Mouse (Mus musculus) naive thymus-derived CD4-positive, alpha-beta T cell, adult 5 months (primary cell): ENCODE measurements around the gene Psmb8. TPM values are rescaled to one million over a fixed set of nuclear protein-coding genes. Genes with fewer than 3 reads are reported as not detected.

Experiments
- polyA plus RNA-seq: library from polyadenylated mRNA; unstranded; fragments of 100-300 nt; shearing (Covaris generic); gene quantifications from one replicate; pipeline ENCODE4 v1.2.1, GENCODE M21; 2017

The Psmb8 gene
- polyA plus RNA-seq: 425 TPM

GRCm38 (mm10) chr17:34196941-34197894, at the start of gene Psmb8:
Gene Psmb8 (plus strand): TSS chr17:34197721.

DNA sequence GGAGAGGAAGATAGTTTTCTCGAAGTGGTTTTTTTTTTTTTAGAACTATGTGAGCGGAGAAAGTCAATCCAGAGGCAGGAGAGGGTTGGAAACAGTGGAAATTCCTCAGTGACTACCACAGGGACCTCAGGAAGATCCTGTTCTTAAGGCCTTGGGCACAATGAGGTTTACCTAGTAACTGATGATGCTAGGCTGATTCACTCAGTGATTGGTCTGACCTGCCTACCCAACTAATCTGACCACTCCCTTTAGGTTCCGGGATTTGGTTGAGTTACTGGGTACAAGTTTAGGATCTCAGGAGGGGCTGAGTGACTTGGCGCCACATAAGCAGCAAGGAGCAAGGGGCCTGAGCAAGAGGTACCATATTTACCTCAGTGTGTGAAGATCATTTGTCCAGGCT, 44.6 kb upstream of the Psmb8 start, which contains the start of gene H2-DMb1:
H2-DMb1 (plus strand) TSS at position 150 of the 400 bp plus-strand sequence.

DNA sequence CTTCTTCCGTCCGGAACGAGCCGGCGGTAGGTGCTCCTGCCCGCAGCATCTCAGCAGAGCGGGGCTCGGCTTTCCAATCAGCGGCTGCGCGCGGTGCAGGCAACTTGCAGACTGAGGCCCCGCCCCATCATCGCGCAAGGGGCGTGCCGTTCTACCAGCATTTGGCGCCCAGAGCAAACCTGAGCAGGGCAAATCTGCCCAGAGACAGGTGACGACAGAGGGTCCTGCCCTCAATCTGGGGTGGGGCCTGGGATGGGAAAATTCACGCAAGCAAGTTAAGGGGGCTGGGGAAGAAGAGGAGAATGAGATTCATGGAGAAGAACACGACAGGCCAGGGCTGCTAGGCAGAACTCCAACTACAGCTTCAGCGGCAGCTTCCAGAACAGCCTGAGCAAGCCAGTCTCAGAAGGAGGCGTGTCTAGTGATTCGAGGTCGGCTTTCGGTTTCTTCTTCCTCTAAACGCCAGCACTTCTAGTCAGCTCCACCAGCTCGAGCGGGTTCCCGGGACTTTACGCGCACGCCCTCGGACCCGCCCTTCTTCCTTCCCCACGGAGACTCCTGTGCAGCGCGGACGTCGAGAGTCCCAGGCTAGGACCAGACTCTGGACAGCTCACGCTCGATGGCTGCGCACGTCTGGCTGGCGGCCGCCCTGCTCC, 10.1 kb upstream of the Psmb8 start, which contains the start of the genes Tap1 and Psmb9:
Tap1 (plus strand) TSS at position 293 of the 656 bp plus-strand sequence.
Psmb9 (minus strand) TSS at position 504 of the 656 bp plus-strand sequence.

DNA sequence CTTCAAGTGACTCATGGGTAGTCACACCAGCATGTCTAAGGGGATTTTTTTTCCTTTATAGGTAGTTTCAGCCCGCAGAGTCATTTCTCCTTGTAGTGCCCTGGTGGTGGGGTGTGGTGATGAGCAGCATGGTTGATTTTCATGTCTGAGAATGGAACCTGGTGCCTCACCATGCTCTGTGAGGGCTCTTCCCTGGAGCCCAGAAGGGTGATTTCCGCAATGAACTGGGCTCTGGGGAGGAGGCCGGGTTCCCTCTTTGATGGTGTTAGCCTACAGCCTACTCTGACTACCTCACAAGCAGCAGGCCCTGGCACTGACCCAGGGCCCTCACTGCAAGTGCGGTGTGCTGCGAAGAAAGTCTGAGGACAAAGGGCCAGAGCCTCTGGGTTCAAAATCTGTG, 5.9 kb downstream of the Psmb8 start, which contains the start of gene Tap2:
Tap2 (plus strand) TSS at position 84 of the 400 bp plus-strand sequence.

DNA sequence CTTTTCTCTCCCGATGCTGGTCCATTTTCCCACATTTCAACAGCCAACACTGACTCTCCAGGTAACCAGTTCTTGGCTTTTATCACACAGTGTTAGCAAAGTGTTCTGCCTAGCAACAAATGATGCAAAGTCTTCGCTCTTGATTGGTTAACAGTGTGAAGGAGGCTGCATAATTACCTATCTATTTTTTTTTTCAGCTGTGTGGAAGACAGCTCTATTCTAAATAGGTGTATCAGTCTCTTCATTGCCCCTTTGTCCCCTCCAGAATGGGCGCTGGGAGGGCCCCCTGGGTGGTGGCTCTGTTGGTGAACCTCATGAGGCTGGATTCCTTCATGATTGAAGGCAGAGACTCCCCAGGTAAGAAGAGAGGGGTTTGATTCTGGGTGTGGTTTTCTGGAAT, 41.2 kb downstream of the Psmb8 start, which contains the start of gene H2-Ob:
H2-Ob (plus strand) TSS at position 198 of the 400 bp plus-strand sequence.

Other genes starting within 250 kb of the Psmb8 start
- gene B3galt4, start 246.2 kb upstream of the Psmb8 start, polyA plus RNA-seq: 27.2 TPM
- 53.7 TPM for gene Vps52, start 241.9 kb upstream of the Psmb8 start, polyA plus RNA-seq
- 3,154 TPM for gene Rps18, start 241.7 kb upstream of the Psmb8 start, polyA plus RNA-seq
- 11,864 TPM for gene H2-K1, start 197.4 kb upstream of the Psmb8 start, polyA plus RNA-seq
- 36.4 TPM for gene Ring1, start 173.0 kb upstream of the Psmb8 start, polyA plus RNA-seq
- 306 TPM for gene H2-Ke6, start 169.7 kb upstream of the Psmb8 start, polyA plus RNA-seq
- 136 TPM for gene Slc39a7, start 166.0 kb upstream of the Psmb8 start, polyA plus RNA-seq
- gene Rxrb, start 165.9 kb upstream of the Psmb8 start, polyA plus RNA-seq: 128 TPM
- 4.4 TPM for gene Col11a2, start 158.3 kb upstream of the Psmb8 start, polyA plus RNA-seq
- 5.4 TPM for gene H2-Oa, start 105.4 kb upstream of the Psmb8 start, polyA plus RNA-seq
- 32.5 TPM for gene H2-DMa, start 78.2 kb upstream of the Psmb8 start, polyA plus RNA-seq
- 299 TPM for gene Brd2, start 75.1 kb upstream of the Psmb8 start, polyA plus RNA-seq
- 0.63 TPM for gene H2-DMb2, start 54.4 kb upstream of the Psmb8 start, polyA plus RNA-seq
- gene H2-DMb1, start 44.6 kb upstream of the Psmb8 start, polyA plus RNA-seq: 0.27 TPM
- 226 TPM for gene Tap1, start 10.2 kb upstream of the Psmb8 start, polyA plus RNA-seq
- 228 TPM for gene Psmb9, start 10.0 kb upstream of the Psmb8 start, polyA plus RNA-seq
- 231 TPM for gene Tap2, start 5.8 kb downstream of the Psmb8 start, polyA plus RNA-seq
- gene H2-Ob, start 41.2 kb downstream of the Psmb8 start, polyA plus RNA-seq: 102 TPM
- gene H2-Ab1, start 60.0 kb downstream of the Psmb8 start, polyA plus RNA-seq: 0.95 TPM
- gene H2-Aa, start 90.1 kb downstream of the Psmb8 start, polyA plus RNA-seq: 0.58 TPM
- 0.21 TPM for gene H2-Eb1, start 108.1 kb downstream of the Psmb8 start, polyA plus RNA-seq
- gene H2-Eb2, start 127.9 kb downstream of the Psmb8 start, polyA plus RNA-seq: not detected
- gene Btnl2, start 157.1 kb downstream of the Psmb8 start, polyA plus RNA-seq: 0.85 TPM
- not detected for gene Btnl1, start 179.4 kb downstream of the Psmb8 start, polyA plus RNA-seq
- not detected for gene BC051142, start 201.1 kb downstream of the Psmb8 start, polyA plus RNA-seq